Mouse (Mus musculus): ENCODE data around the gene Atp11b.

The Atp11b gene

DNA sequence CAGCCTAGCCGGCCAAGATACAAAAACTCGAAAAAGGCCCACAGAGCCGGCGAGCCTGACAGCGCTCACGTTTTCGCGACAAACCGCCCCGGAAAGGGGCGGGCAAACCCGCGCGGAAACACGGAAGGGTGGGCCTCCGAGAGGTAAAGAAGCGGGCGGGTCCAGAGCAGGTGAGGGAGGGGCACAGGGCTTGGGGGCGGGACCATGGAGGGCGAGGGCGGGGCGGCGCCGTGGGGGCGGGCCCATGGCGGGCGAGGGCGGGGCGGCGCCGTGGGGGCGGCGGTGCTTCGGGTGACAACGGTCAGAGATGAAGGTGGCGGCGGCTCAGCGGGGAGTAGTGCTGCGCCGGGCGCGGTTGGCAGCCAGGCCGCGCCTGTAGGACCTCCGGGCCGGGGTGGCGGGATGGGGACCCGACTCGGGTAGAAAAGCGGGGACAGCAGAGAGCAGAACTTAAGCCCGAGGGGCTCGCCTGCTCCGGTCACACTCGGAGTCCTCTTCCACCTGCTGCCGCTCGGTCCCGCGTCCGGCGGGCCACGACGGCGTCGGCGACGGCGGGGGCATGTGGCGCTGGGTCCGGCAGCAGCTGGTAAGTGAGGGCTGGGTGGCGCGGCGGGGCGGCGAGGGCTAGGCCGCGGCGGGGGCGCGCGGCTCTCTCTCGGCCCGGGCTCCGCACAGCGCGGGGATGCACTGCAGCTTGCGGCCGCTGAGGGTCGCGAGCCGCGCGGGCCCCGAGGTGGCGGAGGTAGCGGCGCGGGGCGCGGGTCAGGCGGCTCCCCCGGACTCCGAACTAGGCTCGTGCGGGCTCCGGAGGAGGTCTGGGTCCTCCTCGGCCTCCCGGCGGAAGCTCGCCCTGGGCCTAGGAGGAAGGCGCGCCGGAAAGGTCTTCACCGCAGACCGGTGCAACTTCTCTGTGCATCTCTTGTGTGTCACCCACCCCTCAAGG, at the start of gene Atp11b:
TSS of gene Atp11b (plus strand) at position 282 of the 943 bp plus-strand sequence.
- peak; percentile 82 for DNase-seq (ENCODE audit: low spot score)

DNA sequence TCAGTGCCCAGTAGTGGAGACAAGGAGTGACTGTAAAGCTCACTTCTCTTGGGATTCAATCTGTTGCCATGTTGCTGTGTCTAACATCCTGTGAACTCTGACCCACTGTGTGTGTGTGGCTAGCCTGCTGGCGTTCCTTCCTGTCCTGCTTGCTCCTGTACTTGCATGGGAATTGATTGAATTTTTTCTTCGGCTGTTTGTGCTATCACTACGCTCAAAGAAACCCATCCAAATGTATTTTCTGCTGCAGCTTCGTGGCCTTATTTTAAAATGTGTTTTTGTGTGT, 49.6 kb upstream of the Atp11b start:
- DNase-seq (ENCODE audit: low spot score): no peak

DNA sequence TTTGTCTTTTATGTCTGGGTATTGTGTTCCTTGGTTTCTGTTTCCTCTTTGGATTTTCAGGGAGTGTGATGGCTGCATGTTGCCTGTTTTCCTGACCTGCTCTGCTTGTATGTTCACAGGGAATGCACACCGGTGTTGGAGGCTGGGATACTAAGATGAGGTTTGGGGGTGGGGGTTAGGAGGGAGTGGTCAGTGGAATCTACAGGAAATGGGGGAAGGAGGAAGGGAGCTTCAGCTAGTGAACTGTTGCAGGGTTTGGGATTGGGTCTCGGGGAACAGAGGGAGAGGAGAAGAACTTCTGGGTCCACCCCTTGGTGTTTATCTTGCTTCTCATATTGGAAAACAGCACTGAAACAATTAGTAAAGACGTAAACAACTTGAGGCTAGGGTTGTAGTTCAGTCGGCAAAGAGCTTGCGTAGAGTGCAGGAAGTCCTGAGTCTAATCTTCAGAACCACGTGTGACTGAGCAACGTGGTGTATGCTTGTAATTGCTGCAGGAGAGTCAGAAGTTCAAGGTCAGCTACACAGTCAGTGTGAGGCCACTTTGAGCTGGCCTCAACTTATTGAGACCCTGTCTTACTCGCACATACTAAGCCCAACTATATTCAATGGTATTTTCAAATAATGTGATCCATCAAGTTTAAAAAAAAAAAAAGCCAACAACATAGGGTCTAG, 34.2 kb upstream of the Atp11b start:
- DNase-seq (ENCODE audit: low spot score): no peak

- DNase-seq (ENCODE audit: low spot score): no peak
These were observed 33.1 kb upstream of the Atp11b start for GRCm38 (mm10) chr3:35720801-35721200.

DNA sequence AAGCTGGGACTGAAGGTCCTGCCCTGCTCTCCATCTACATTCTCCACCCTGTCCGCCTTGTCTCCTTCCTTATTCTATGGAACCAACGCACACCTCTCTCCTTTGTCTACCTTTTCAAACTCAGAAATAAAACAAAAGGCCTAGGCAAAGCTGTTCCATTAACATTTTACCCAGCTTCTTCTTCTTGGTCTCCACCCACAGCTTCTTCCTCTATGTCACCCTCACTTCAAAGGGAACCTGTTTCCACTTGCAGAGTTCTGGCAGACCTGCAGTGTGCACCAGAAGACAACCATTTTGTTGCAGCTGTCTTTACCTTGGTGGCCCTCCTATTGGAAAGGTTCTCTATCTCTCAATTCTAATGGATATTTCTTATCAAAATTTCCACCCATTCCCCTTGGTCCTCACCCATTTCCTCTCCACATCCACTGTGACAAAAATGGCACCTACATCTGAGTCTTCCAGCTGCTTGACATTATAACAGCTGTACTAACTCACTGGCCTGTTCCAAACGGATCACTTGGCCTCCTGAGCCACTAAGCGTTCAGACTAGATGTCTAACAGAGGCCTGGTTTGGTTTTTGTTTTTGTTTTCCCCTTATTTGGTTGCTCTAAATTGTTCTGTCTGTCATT, 32.0 kb upstream of the Atp11b start:
- DNase-seq (ENCODE audit: low spot score): no peak

DNA sequence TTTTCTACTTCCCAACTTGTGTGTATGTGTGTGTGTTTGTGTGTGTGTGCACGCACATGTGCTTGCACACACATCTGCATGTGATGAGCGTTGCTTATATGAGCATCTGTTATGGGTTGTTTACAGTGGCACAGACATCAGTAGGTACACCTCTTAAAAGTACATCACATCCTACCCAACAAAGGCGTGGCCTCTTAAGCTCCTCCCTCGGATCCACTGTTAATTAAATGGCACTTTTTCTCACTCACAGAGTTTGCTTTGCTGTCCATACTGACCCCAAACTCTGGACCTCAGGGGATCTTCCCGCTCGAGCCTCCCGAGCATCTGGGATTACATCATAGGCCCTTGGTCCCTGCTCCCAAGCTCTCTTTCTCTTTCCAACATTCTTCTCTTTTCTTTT, 31.1 kb upstream of the Atp11b start:
- no peak for DNase-seq (ENCODE audit: low spot score)

DNA sequence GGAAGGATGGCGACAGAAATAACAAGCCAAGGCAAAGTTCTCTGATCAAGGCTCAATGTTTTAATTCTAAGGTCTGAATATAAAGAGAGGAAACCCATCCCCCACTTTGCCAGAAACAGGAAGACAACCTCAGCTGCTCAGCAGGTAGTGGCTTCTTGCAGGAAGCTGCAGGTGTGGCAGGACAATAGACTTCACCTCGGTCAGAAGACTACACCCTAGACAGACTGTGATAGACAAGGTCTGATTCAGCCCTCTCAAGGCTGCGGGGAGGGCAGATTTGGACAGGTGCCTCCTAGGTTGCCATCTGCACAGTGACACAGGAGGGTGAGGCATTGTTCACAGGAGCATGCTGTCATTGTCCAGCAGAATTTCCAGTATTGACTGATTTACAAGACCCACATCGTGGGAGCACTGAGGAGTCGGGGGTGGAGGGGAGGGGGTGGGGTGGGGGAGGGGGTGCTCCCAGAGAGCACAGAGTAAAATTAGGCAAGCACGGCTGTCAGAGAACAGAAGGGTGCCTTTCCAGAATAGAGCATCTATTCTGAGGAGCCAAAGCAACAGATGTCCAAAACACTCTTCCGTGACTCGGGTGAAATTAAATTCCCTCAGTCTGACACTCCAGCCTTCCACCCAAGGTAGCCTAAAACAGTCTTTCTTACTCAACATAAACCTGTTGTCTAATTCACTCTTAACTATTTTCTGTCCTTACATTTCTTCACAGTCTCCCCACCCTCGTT, 30.2 kb upstream of the Atp11b start:
- DNase-seq (ENCODE audit: low spot score): no peak

- no peak for DNase-seq (ENCODE audit: low spot score)
These were observed 28.8 kb upstream of the Atp11b start for GRCm38 (mm10) chr3:35725096-35725495.

GRCm38 (mm10) chr3:35726936-35727335, 27.0 kb upstream of the Atp11b start:
- DNase-seq (ENCODE audit: low spot score): no peak

DNA sequence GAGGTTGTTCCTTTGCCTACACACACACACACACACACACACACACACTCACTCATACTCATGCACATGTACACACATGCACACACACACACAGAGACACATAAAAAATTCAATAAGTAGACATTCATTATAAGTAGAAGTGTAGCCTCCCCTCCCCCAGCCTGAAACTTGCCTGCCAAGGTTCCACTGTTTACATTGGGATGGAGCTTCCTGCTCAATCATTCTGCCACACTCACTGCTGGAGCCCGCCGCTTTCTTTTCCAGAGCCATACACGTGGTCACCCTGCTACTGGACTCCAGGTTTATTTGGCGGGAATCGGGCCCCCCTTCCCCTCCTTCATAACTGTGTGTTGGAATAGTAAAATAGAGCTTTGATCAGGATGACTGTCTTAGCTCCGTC, 24.4 kb upstream of the Atp11b start:
- no peak for DNase-seq (ENCODE audit: low spot score)

DNA sequence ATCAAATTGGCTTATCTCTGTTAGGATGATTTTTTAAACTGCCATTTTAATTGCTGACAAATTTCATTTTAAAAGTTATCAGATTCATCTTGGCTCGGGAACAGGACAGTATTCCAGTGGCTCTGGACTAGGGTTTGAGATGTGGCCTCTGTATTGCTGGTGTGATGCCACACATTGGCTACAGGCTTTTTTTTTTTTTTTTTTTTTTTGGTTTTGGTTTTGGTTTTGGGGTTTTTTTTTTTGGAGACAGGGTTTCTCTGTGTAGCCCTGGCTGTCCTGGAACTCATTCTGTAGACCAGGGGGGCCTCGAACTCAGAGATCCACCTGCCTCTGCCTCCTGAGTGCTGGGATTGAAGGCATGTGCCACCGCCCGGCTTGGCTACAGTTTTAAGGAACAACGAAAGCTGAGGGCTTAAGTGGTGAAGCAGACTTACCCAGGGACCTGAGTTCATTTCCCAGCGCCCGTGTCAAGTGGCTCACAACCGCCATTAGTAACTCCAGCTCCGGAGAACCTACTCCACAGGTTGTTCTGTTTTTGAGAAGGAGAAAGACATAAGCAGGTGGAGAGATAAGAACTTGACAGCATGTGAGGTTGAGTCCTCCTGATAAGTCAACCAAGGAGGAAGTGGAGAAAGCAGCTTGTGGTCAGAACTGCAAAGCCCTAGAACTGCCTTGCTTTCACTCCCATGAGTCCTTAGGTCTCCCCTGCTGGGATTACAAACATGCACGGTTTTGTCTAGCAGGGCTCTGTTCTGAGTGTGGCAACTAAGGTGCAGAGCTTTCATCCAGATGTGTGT, 21.7 kb upstream of the Atp11b start:
- DNase-seq (ENCODE audit: low spot score): no peak

GRCm38 (mm10) chr3:35732778-35733147, 21.1 kb upstream of the Atp11b start:
- DNase-seq (ENCODE audit: low spot score): no peak

DNA sequence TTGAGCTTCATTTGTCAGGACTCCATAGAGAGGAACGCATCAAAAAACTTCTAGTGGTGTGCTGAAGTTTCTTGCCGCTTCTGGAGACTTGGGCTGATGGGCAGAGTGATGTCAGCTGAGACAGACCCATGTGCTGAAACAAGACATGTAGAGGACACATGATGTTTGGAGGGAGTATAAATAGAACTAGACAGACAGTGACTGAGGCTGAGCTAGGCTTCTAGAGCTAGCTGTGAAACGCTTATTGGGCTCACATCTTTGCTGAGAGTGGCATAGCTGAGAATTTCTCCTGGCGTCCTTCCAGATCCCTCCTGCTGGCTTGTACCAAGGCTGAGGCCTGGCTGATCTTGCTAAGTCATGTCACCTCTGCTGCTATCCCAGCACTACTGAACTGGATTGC, 19.4 kb upstream of the Atp11b start:
- no peak for DNase-seq (ENCODE audit: low spot score)

DNA sequence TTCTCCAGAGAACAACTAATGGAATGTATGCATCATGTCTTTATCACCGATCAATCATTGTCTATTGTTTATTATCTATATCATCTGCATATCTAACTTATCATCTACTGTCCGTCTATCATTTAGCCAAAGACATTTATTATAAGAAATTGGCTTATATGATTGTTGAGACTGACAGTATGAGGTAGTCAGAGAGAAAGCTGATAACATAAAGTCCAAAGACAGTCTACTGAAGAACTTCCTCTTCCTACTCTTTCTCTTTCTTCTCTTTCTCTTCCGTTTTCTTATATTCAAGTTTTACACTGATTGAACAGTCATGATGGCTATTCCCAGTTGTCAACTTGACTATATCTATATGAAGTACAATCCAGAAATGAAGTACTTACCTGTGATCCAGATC, 15.8 kb upstream of the Atp11b start:
- DNase-seq (ENCODE audit: low spot score): no peak

GRCm38 (mm10) chr3:35745010-35745409, 8.9 kb upstream of the Atp11b start:
- DNase-seq (ENCODE audit: low spot score): no peak

DNA sequence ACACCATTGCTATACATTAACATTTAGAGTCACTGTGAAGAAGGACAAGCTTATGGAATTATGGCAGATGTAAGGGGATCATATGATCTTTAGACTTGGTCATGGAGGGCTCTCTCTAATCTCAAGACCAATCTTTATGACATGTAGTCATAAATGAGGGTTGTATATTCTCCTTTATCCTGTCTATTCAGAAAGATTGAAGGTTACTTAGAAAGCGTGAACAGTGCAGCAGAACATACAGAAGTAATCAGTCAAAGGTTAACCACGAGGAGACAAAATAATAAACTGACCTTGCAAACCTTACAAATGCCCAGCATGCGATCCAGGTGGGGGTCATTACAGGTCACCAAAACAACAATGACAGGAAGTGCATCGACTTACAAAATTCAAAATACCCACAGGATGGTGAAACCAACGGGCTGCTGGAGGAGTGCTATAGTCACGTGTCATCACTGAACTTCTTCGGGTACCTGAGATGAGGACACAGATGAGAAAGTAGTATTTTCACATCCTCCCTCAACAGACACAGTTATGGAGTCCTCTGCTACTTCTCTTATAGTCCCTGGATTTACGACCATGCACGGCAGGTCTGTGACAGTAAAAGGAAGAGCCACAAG, 7.0 kb upstream of the Atp11b start:
- no peak for DNase-seq (ENCODE audit: low spot score)

DNA sequence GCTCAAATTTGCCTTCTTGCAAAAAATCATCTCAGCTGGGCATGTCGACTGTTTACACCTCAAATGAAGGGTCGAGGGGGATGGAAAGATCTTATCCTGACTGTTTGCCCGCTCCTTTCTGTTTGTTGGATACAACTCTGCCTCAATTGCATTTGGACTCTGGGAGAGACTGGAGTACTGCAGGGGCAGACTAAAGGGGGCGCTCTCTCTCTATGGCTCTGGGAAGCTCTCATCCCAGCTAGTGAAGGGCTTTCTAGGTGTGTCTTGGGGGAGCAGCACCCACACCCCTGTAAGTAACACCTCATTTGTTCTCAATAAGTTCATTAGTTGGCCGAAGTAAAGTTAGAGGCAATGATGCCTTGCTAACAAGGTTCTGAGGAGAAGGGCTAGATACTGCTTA, 3.6 kb upstream of the Atp11b start:
- peak; percentile 39 for DNase-seq (ENCODE audit: low spot score)

DNA sequence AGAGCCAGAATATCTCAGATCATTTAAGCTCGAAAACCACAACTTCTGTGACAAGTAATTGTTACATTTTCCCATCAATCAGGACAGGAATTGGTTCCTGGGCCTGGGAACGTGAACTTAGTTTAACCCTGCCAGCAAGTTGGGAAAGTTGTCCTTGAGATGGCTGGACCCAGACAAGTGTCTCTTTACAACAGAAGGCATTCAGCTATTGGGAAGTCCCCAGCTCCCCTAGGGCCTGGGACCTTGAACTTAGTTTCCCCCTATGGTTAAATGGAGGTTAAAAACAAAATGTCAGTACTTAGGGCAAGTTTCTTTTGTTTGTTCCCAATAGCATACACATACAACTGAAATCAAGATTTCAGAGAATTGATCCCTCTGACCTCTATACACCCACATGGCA, 2.2 kb upstream of the Atp11b start:
- DNase-seq (ENCODE audit: low spot score): no peak

DNA sequence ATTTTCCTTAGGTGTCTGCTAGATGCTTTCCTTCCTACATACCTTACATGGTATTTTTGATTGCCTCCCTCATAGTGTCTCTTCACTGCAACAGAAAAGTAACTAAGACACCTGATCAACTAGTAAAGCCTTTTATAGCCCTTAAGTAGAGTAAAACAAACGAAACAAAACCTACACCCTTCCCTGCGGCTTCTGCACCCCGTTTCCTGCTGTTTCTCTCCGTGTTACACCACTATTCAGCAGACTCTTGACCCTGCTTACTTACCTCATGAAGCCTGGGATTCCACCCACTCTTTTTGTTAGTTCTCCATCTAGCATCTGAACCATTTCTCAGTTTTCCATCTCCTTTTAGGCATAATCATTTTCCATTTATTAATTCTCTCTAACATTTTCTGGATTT, 8.8 kb downstream of the Atp11b start:
- DNase-seq (ENCODE audit: low spot score): no peak

DNA sequence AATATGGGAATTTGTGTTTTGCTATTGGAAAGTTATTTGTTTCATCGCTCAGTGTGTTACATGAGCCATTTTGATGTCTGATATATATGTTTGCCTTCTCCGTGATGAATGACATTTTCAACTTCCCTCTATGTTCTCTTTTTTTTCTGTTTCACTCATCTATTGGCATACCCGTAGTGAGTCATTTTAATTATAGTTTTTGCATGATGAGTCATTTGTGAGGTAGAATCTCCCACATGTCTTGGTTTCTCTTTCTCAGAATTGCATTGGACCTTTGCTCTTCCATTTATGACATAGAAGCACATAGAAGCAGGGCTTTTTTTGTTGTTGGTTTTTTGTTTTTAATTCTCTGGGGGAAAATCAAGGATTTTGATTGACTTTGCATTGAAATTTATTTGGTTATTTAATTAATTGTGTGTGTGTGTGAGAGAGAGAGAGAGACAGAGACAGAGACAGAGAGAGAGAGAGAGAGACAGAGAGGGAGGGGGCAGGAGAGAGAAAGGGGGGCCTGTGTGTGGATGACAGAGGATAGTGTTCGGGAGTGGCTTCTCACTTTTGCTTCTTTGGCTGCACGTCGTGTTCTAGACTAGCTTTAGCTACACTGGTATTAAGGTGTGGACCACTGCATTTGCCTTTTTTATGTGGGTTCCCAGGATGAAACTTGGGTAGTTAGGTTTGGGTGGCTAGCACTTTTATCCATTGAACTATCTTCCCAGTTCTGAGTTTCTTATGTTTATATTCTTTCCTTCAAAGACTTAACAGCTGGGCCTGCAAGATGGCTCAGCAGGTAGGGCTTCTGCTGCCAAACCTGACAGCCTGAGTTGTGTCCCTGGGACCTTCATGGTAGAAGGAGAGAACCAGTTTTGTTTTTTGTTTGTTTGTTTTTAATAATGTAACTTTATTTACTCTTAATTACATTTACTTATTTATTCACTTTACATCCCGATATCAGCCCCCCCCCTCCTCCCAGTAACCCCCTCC, 11.0 kb downstream of the Atp11b start:
- no peak for DNase-seq (ENCODE audit: low spot score)

Data from retina, embryonic 14.5 days (tissue).